Mouse (Mus musculus) left cerebral cortex, postnatal 25 days (tissue): ENCODE data around the gene Pgc. TPM values are rescaled to one million over a fixed set of nuclear protein-coding genes. Genes with fewer than 3 reads are reported as not detected.

Experiments
- DNase-seq, 2 experiments: peaks; one replicate each; pipeline ENCODE4 v3.0.0; 2022; ENCODE audit warnings: low spot score in 2 of 2, mixed read lengths in 1 of 2
- intact Hi-C: fragments of 180-260 bp; cut with DNase I; formaldehyde crosslinking; loops from one replicate; pipeline ENCODE4 v1.15.1; 2025
- total RNA-seq, 2 experiments: library from RNA; stranded (reverse); gene quantifications; 2 replicates each; pipeline ENCODE4 v1.2.3; 2021

Pgc gene
- total RNA-seq, 2 experiments from 2014 or later = not detected

DNA sequence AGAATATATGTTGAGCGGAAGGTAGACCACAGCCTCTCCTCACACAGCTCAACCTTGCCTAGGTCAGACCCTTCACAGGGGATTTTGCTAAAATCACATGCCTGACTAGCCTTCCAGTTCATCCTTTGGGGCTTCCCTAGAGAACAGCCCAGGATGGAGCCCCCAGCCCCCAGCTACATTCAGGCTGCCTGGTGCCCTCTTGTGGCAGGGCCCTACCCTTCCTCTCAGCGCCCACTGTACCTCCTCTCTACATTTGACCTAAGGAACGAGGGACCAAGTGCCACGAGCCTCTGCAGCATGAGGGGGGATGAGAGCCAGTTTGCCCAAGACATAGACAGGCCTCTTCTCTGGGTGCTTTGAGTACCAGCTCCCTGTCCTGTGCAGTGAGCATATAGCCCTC lies 21.9 kb upstream of the Pgc start:
- intact Hi-C loops = no loop called here
- DNase-seq = no peak

DNA sequence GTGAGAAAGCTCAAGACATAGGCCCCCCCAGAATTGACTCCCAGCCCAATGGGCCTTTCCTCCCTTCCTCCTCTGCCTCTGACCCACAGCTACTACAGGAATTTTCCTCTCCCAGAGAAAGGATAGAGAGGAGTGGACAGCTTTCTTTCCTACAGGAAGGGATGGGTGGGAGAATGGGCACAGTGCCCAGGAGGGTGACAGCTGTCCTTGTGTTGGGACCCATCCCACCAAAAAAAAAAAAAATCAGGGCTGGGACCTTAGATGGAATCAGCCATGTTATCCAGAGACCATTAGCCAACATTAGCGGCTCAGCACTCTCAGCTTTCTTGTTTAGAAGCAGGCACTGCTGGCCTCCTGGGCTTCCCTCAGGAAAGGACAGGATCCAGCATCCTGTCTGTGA lies 20.4 kb upstream of the Pgc start:
- intact Hi-C loops = no loop called here
- DNase-seq = no peak

DNA sequence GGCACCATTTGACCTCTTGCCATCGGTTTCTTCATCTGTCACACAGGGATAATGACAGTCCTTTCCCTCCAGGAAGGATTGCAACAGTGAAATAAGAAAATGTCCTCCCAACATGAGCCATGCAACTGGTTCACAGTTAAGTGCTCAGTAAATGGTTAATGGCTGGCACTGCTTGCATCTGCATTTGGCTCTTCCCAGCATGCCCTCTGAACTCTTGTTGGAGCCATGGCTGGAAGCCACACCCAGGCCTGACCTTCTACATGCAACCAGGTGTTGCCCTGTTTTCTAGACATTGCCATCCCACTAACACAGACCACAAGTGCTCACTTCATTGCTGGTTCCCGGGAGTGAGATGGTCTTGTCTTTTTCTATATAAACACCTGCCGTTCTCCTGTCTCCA lies 18.7 kb upstream of the Pgc start:
- intact Hi-C loops = no loop called here
- DNase-seq = no peak

DNA sequence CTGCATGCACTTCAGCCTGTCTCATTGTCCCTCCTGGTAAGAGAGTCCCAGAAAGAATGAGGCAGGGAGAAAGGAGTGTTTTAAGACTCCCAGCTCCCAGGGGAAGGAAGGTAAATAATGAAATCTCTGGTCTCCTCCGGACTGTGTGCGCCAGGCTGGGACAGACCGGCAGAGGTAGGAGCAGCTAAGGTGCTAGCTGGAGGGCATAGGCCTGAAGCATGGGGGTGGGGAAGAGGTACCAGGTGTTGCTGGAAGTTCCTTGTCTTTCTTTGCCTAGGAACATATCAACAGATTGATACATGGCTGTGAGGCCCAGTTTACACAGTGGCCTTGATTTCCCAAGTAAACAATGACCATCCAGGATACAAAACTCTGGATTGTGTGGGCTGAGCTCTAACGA lies 17.7 kb upstream of the Pgc start:
- intact Hi-C loops = no loop called here
- DNase-seq = no peak

DNA sequence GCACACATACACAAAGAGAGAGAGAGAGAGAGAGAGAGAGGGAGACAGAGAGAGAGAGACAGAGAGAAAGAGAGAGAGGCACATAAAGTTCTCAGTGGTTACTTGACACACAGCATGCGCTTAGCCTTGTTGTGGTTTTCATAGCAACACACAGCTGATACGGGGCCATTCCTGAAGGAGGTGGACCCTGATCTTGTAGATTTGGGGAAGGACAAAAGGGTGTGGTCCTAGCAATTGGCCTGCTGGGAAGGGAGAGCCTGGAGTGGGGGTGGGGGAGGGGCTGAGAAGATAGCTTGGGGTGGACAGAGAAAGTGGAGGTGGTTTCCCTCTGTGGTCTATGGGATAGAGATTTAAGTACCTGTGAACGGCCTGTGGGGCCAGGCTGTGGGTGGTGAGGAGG lies 16.6 kb upstream of the Pgc start:
- DNase-seq = no peak
- intact Hi-C loops = no loop called here

DNA sequence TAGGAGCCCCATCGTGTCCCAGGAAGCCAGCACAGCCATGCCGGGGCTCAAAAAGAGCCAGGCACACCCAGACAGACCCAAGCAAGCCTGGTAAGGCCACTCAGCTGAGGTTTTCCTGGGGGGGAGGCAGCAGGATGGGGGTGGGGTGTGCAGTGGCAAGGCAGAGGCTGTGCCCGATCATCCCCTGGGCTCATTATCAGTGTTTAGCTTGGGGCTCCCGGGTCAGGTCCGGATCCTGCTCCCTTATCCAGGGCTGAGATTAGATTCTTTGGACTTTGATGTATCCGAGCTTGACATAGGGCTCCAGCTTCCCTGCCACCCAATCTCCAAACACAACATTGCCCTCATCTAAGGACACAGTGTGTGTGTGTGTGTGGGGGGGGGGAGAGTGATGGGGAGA lies 14.8 kb upstream of the Pgc start:
- intact Hi-C loops = no loop called here
- DNase-seq = no peak

DNA sequence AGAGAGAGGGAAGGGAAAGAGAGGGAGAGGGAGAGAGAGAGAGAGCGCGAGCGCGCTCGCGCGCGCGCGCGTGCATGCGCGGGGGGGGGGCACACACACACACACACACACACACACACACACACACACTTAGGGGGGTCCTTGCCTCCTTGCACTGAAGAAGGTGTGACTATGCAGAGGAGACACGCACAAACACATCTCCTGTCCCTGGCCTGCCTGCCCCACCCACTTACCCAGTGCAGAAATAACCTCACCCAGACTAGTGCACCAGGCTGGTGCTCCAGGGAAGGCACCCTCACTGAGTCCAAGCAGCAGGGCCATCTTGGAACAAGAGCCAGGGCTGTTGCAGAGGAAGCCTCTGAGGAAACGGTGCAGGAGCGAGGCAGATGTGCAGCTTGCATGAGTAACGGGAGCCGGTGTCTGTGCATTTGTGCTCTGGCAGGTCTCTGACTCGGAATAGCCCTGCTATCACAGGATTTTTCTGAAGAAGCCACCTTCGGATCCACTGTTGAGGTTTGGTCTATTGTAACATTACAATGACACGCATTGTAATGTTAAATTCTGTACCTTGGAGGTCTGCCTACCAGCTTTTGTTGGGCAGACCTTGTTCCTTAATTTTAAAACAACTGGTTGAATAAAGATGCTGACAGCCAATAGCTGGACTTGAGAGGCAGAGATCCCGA lies 13.6 kb upstream of the Pgc start:
- no peak for DNase-seq
- intact Hi-C loops = no loop called here

DNA sequence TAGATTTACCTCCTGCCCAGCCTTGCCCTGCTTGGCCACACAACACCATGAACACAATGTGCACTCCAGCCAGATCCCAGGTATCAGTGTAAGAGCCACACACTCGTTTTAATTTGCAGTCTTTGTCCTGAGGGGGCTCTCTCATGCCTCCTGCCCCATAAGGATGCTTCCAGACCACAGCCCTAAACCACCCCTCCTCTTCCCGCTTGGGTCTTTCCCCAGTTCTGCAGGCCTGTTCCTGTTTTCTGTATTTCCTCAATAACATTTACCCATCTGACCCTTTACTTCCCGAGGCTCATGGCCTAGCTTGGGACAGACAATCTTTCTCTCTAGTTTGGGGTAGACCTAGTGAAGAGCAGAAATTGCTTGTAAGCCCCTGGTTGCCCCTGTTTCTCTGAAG lies 11.6 kb upstream of the Pgc start:
- intact Hi-C loops = no loop called here
- no peak for DNase-seq

DNA sequence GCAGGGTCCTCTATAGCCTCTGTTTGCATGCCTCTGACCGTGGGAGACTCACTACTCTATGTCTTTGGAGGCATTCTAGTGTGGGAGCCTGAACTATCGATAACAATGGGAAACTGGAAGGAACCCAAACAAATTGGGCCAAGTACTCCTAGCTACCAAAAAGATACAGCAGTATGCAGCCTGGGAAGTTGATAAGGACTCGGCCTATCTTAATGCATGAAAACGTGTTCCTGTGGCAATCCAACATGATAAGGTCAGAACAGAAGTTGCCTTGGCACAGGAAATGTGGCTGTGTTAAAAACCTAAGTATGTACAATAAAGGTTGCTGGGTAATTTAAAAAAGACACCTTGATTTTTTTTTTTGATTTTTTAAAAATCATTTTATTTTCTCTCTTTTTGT lies 5.5 kb upstream of the Pgc start:
- intact Hi-C loops = no loop called here

DNA sequence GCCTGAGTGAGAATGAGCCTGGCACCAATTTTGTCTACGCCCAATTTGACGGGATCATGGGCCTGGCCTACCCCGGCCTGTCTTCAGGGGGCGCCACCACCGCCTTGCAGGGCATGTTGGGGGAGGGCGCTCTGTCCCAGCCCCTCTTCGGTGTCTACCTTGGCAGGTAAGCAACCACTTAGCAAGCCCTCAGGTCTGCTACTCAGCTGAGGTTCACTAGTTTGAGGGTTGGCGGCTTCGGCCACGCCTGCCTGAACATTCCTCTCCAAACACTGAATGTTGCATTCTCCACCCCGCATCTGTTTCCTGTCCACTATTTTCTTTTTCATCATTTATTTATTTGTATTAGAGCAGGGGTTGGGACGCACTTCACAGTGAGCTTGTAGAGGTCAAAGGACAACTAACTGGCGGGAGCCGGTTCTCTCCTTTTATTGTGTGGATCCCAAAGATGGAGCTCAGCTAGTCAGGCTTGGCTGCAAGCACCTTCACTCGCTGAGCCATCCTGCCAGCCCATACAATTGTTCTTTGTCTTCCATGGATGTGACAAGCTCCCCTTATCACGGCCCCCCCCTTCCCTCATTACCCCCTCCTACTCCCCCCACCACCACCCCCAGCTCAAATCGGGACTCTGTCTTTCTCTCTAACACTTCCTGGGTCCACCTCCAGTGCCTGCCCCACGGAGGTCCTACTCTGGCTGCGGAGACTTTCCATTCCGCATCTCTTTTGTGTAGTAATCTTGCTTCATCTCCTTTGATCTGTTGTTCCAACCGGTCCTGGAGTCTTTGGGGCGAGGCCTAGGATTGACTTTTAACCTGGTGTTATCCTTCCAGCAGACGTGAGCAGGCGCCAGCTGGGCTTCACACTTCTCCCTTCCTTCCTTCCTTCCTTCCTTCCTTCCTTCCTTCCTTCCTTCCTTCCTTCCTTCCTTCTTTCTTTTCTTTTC lies 4.3 kb downstream of the Pgc start:
- intact Hi-C loops = no loop called here
- DNase-seq = no peak

More for the DNA sequence above, 5.5 kb upstream of the Pgc start:
- no peak for DNase-seq

DNA sequence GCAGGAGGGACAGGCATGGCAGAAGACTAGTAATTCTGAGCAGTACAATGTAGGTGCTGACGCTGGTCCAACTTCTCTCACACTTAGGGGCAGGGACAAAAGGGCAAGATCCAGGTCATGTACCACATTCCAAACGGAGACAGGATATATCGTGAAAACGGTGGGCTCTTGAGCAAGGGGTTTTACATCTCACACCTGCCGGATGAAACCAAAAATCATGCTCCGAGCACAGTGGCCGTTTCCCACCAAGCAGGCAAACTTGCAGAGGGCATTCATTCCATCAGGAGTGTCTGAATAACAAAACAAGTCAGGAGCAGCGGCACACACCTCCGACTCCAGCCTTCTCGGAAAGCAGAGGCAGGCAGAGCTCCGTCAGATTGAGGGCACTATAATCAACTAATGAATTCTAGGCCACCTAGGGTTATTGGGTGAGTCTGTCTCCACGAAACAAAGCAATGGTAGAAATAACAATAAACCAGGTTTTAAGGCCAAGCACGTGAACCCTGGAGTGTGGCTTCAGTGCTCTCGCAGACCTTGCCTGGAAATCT lies 9.0 kb downstream of the Pgc start:
- intact Hi-C loops = loop anchor here (5.0 kb wide), 1 partner anchor 142 kb away; no protein-coding TSS in a partner anchor
- no peak for DNase-seq

DNA sequence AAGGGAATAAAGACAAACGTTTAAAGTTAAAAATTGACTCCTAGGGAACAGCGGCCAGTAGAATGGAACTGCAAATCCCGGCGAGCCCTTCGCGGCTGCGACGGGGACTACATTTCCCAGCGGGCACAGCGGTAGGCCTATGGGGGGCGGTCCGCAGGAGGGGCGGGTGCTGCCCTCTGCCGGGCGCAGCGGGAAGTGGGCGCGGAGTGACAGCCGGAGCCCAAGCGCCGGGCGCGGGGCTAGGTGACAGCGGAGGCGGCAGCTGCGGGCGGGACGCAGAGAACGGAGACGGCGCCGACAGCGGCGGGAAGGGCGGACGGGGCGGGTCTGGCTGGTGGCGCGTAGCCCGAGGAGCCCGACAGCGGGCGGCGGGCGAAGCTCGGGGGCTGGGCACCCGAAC lies 10.2 kb downstream of the Pgc start, which contains the start of gene Tfeb:
Gene Tfeb, plus strand, starts transcription at position 175 of the 400 bp plus-strand sequence.
- intact Hi-C loops = loop anchor here (5.0 kb wide), 1 partner anchor 140 kb away; no protein-coding TSS in a partner anchor
- peak; percentile 95 to 97 for DNase-seq

DNA sequence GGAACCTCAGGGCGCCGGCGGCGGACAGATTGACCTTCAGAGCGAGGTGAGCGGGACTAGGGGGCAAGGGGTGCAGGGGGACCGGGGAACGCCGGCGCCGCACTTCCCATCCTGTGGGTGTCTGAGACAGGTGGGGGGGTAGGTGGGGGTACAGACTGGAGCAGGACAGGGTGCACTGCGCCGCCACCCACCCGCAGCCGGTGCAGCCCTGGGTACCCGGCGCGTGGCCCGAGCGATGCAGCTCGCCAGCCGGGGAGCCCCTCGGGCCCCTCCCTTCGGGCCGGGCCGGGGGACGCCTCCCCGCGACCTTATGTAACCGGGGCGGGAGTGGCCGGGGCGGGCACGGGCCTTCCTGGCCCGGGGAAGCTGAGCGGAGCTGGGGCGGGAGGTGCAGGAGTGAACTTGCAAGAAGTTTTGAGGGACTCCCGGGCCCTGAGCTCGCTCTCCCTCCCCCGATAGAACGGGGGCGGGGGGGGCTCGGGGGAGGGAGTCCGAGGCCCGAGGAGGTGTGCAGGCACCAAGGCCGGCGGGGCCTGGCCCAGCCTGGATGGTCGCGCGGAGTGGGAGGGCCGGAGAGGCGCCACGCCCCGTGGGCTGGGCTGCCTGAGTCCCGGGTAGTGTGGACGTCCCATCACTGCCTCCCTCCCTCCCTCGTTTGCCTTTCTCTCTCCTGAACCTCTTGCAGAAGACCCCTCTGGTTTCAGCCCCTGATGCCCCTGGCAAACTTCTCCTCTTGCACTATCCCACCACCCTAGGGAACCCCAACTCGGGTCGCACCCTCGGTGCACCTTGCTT lies 10.8 kb downstream of the Pgc start:
- intact Hi-C loops = loop anchor here (5.0 kb wide), 1 partner anchor 140 kb away; no protein-coding TSS in a partner anchor
- peak; percentile 73 for DNase-seq

DNA sequence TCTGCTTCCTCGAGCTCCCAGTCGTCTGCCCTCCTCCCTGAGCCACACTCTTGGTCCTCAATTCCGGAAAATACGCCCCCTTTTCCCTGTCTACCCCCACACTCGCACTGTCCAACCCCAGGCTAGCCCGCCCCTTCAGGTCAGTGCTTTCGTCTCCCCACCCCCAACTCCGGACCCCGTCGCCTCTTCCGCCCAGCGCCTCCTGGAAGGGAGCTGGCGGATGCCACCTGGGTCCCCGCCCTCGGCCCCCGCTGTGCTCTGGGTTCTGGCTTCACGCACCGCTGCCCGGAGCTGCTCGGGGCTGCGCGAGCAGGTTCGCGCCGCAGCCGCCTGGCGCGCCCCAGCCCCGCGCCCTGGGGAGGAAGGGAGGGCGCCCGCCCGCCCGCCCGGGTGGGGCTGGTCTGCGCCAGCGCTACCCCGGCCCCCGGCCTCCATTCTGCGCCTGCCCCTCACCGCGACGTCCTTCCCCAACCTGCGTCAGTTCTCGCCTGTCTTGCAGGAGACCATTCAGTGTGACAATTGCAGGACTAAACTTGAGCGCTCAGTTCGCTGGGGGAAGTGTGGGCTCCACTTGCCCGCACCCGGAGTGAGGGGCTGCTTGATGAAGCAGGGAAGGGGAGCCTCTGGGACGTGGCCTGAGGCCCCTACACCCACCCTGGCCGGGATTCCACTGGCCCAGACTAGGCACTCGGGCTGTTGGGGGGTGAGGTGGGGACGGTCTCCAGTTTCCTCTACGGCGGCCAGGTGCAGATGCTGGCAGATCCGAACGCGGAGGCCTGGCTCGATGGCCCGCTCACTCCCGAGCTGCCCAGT lies 11.6 kb downstream of the Pgc start:
- no peak for DNase-seq
- intact Hi-C loops = loop anchor here (5.0 kb wide), 1 partner anchor 139 kb away; no protein-coding TSS in a partner anchor

DNA sequence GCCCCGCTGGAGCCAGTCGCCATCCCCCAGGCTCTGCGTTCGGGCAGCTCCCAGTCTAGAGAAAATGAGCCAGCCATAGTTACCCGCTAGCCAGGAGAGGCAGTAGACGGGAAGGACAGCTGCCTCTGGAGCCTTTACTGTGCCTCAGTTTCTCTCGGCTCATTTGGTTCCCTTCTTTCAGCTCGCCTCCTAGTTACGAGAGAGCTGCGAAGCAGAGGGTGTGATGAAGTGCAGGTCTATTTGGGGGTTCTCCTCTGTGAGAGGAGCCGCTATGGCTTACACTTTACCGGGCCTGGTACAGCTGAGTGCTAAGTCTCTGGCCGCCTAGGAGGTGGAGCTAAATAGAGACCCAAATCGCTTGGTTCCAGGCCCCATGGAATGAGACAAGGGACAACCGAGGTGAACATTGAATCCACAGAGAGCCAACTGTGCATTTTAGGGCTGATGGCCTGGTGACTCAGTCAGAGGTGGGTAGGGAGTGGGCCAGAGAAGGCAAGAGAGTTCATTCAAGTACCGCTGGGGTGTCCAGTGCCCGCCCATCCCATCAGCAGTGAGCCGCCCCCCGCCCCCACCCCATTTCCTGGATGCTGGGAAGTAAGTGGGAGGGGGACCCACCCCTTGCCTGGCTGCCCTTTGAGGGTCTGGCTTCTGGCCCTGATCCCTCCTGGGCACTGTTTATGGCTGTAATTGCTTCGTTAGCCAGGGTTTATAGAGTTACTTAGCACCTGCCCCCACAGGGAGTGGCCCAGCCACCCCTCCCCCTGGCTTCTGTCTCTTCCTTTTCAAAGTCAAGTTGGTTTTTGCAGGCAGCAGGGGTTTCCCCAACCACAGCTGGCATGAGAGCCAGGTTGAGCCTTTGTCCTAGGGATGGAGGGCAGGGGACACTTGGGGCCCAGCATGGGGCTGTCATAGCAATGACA lies 12.5 kb downstream of the Pgc start:
- no peak for DNase-seq
- intact Hi-C loops = loop anchor here (5.0 kb wide), 1 partner anchor 138 kb away; no protein-coding TSS in a partner anchor

DNA sequence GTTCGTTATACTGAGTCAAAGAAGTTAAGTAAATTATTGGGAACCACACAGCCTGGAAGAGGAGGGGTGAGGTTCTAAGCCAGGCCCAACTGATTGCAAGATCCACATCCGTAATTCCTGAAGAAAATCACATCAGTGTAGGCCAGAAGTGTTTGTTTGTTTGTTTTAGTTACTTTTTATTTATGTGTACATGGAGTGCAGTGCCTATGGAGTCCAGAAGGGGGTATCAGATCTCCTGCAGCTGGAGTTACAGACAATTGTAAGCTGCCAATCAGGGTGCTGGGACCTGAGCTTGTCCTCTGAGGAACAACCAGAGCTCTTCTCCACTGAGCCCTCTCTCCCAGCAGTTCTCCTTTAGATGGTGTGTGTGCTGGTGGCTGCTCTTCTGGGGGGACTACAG lies 13.5 kb downstream of the Pgc start:
- intact Hi-C loops = no loop called here
- DNase-seq = no peak

DNA sequence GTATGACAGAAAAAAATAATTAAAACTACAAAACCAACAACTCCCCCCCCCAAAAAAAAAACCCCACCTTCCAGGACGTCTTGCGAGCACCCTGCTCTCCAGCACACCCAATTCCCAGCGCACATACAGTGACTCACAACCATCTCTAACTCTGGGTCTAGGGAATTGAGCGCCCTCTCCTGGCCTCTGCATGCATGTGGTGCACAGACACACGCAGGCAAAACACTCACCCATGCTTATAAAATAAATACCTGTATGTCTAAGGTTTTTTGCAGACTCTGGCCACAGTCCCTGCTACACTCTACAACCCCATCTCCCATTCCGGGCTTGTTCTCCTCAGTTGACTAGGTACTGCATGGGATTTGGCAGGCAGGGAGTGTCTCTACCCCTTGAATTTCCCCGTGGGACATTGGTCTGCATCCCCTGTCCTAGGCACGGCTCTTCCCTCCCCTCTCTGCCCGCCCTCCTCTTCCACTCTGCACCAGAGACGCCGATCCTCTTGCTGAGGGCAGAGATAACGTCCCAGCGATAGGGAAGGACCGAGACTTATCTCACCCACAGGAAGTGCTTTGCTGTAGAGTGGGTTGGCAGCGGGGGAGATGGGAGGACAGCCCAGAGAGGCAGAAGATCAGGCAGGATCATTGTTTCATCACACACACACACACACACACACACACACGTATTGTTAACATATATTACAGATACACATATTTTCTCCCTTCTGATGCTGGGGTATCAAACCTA lies 16.5 kb downstream of the Pgc start:
- intact Hi-C loops = no loop called here
- no peak for DNase-seq
